Mouse (Mus musculus) CH12.LX (cell line): ENCODE data around the gene Fdx1l. TPM values are rescaled to one million over a fixed set of nuclear protein-coding genes. Genes with fewer than 3 reads are reported as not detected.
A peak's percentile ranks its signal among the peaks of the same experiment; 100 is the strongest.

ENCODE experiments used
- DNase-seq: peaks from one replicate; pipeline ENCODE4 v3.0.0-alpha.2; 2013; ENCODE audit errors: extremely low read depth
- H3K27ac ChIP-seq: 2 replicates; pipeline ENCODE4 v1.5.1; 2012; ENCODE audit warnings: low read depth, mild to moderate bottlenecking, control low read depth, moderate library complexity; ENCODE audit not compliant: insufficient read depth
- H3K27me3 ChIP-seq: replicated peaks from 2 replicates; pipeline ENCODE3; 2012; ENCODE audit warnings: inconsistent platforms
- H3K36me3 ChIP-seq, 2 experiments: replicated peaks in 1 of 2; 2 replicates each; pipeline versions ENCODE3 to v1.6.1; 2012; ENCODE audit warnings: inconsistent platforms in 1 of 2, low read length in 1 of 2, mild to moderate bottlenecking in 1 of 2, mixed read lengths in 1 of 2, moderate library complexity in 1 of 2; ENCODE audit not compliant: control insufficient read depth in 1 of 2, insufficient read depth in 1 of 2
- H3K4me1 ChIP-seq, 2 experiments: 2 replicates each; pipeline ENCODE4 v1.6.1; 2012; ENCODE audit warnings: inconsistent platforms in 1 of 2, moderate library complexity in 1 of 2; ENCODE audit not compliant: insufficient read depth in 2 of 2, control insufficient read depth in 1 of 2
- H3K4me2 ChIP-seq: 2 replicates; pipeline ENCODE4 v1.6.1; 2012; ENCODE audit warnings: low read depth, mild to moderate bottlenecking, control low read depth; ENCODE audit not compliant: poor library complexity, insufficient read depth, severe bottlenecking
- H3K4me3 ChIP-seq, 3 experiments: fragments of 150-350 bp in 1 of 3; sonication (generic) in 1 of 3; replicated peaks in 1 of 3; 2 replicates each; pipeline versions ENCODE3 to v1.5.1; 2011 to 2012; ENCODE audit warnings: low read depth in 2 of 3, low read length in 2 of 3, mild to moderate bottlenecking in 2 of 3, moderate library complexity in 2 of 3, control low read depth in 1 of 3, improper control_type of control experiment in 1 of 3, inconsistent platforms in 1 of 3, mixed read lengths in 1 of 3; ENCODE audit not compliant: poor library complexity in 1 of 3
- H3K79me2 ChIP-seq: replicated peaks from 2 replicates; pipeline ENCODE4 v1.6.1; 2012; ENCODE audit warnings: mild to moderate bottlenecking, moderate library complexity; ENCODE audit not compliant: control insufficient read depth, poor library complexity, insufficient read depth, severe bottlenecking; ENCODE audit errors: extremely low read depth
- H3K9ac ChIP-seq: 2 replicates; pipeline ENCODE4 v1.6.1; 2012; ENCODE audit warnings: low read depth, mild to moderate bottlenecking, control low read depth, moderate library complexity; ENCODE audit not compliant: insufficient read depth
- H3K9me3 ChIP-seq: replicated peaks from 2 replicates; pipeline ENCODE3; 2012; ENCODE audit warnings: low read length, inconsistent platforms, mixed read lengths
- CHD1 ChIP-seq: IDR thresholded peaks from 2 replicates; pipeline ENCODE4 v1.6.1; 2012; ENCODE audit warnings: low read depth, low read length, improper control_type of control experiment, inconsistent platforms
- CTCF ChIP-seq, 2 experiments: IDR thresholded peaks in 1 of 2; conservative IDR thresholded peaks in 1 of 2; 2 replicates each; pipeline ENCODE4 v1.5.1; 2011 to 2012; ENCODE audit warnings: low read depth in 2 of 2, low read length in 2 of 2, improper control_type of control experiment in 1 of 2, inconsistent platforms in 1 of 2, mild to moderate bottlenecking in 1 of 2, moderate library complexity in 1 of 2
- ELF1 ChIP-seq: IDR thresholded peaks from 2 replicates; pipeline ENCODE4 v1.6.1; 2014; ENCODE audit warnings: low read depth, mild to moderate bottlenecking, inconsistent platforms, low read length, improper control_type of control experiment
- ETS1 ChIP-seq: conservative IDR thresholded peaks from 2 replicates; pipeline ENCODE4 v1.6.1; 2012; ENCODE audit warnings: low read depth, mild to moderate bottlenecking, inconsistent platforms, low read length, improper control_type of control experiment, moderate library complexity
- HCFC1 ChIP-seq: IDR thresholded peaks from 2 replicates; pipeline ENCODE4 v1.6.1; 2012; ENCODE audit warnings: low read depth, mild to moderate bottlenecking, inconsistent platforms, low read length, improper control_type of control experiment
- IRF4 ChIP-seq: IDR thresholded peaks from 2 replicates; pipeline ENCODE4 v1.6.1; 2014; ENCODE audit warnings: low read depth, mild to moderate bottlenecking, inconsistent platforms, low read length, improper control_type of control experiment
- JUN ChIP-seq: IDR thresholded peaks from 2 replicates; pipeline ENCODE4 v1.6.1; 2011; ENCODE audit warnings: low read depth, mild to moderate bottlenecking, low read length, improper control_type of control experiment, moderate library complexity; ENCODE audit not compliant: insufficient read depth
- JUND ChIP-seq: conservative IDR thresholded peaks from 2 replicates; pipeline ENCODE4 v1.6.1; 2011; ENCODE audit warnings: low read depth, low read length, improper control_type of control experiment
- KAT2A ChIP-seq: IDR thresholded peaks from 2 replicates; pipeline ENCODE4 v1.6.1; 2012; ENCODE audit warnings: low read length, improper control_type of control experiment, inconsistent platforms; ENCODE audit not compliant: insufficient replicate concordance
- MAFK ChIP-seq: IDR thresholded peaks from 2 replicates; pipeline ENCODE4 v1.6.1; 2011; ENCODE audit warnings: low read length, improper control_type of control experiment; ENCODE audit not compliant: insufficient replicate concordance
- MAX ChIP-seq: IDR thresholded peaks from 2 replicates; pipeline ENCODE4 v1.6.1; 2011; ENCODE audit warnings: low read length, improper control_type of control experiment
- MXI1 ChIP-seq: IDR thresholded peaks from 2 replicates; pipeline ENCODE4 v1.6.1; 2011; ENCODE audit warnings: mild to moderate bottlenecking, low read depth, low read length, improper control_type of control experiment
- POLR2A ChIP-seq: IDR thresholded peaks from 2 replicates; pipeline ENCODE4 v1.6.1; 2011; ENCODE audit warnings: low read depth, mild to moderate bottlenecking, improper control_type of control experiment, low read length
- RAD21 ChIP-seq: IDR thresholded peaks from 2 replicates; pipeline ENCODE4 v1.6.1; 2011; ENCODE audit warnings: low read depth, mild to moderate bottlenecking, low read length, improper control_type of control experiment, moderate library complexity
- SMC3 ChIP-seq: IDR thresholded peaks from 2 replicates; pipeline ENCODE4 v1.6.1; 2011; ENCODE audit warnings: low read depth, low read length, improper control_type of control experiment
- TCF12 ChIP-seq: IDR thresholded peaks from 2 replicates; pipeline ENCODE4 v1.6.1; 2014; ENCODE audit warnings: low read depth, mild to moderate bottlenecking, inconsistent platforms, low read length, improper control_type of control experiment
- ZC3H11A ChIP-seq: IDR thresholded peaks from 2 replicates; pipeline ENCODE4 v1.6.1; 2012; ENCODE audit warnings: low read depth, mild to moderate bottlenecking, inconsistent platforms, low read length, improper control_type of control experiment
- ZNF384 ChIP-seq: IDR thresholded peaks from 2 replicates; pipeline ENCODE4 v1.6.1; 2012; ENCODE audit warnings: low read depth, low read length, improper control_type of control experiment, inconsistent platforms
- dilution Hi-C: fragments of 300-500 bp; cut with MboI; formaldehyde crosslinking; loops from 2 replicates; pipeline ENCODE4 v1.14.3; 2020; ENCODE audit warnings: low sequenced_read_pairs; ENCODE audit not compliant: extremely low pct_unique_long_range_greater_than_20kb, extremely low pct_ligation_motif_present
- in situ Hi-C: fragments of 300-500 bp; cut with MboI; formaldehyde crosslinking; loops from 3 replicates; pipeline ENCODE4 v1.14.3; 2019; ENCODE audit warnings: low sequenced_read_pairs, low pct_ligation_motif_present, low pct_unique_long_range_greater_than_20kb, mixed read lengths
- polyA plus RNA-seq: library from polyadenylated mRNA; unstranded; fragments of >175 nt; gene quantifications from 2 replicates; pipeline ENCODE4 v1.2.1, GENCODE M21; 2012; ENCODE audit warnings: low read depth; ENCODE audit not compliant: insufficient read length
- total RNA-seq, 2 experiments: library from RNA; depleted of rRNA; stranded (reverse); fragments of 300-350 nt in 1 of 2; fragments of >200 nt in 1 of 2; gene quantifications; 2 replicates each; pipeline ENCODE4 v1.2.3; 2012 to 2014

The Fdx1l gene
- total and polyA plus RNA-seq, 3 experiments = 70.8 to 105 (median 79.7) TPM

DNA sequence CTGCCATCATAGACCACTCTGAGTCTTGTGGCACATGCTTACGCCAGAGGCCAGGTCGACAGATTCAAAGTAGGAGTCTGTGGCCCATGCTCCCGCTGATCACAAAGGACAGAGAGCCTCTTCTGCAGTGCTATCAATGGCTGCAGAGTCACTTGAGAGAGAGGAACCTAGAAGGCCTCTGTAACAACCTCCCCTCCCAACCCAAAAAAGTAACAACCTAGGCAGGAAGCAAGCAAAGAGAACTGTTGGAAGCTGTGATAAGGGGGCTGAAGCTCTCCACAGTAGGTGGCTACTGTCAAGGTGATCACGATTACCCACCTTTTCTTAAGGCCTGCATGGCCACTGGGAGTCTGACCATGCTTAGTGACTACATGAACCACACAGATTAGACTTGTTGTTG is 29.9 kb downstream of the Fdx1l start:
- dilution Hi-C loops = no loop called here
- no peak for DNase-seq
- Histone ChIP-seq H3K4me3 (no peak overlapping the region), H3K9ac (no peak overlapping the region), H3K9me3 (no peaks in the 10 kb centered on the region), H3K4me2 (no peak overlapping the region), H3K4me1 (peaks cover 9 to 15% of the 10 kb centered on the region in 2 experiments), H3K79me2 (no peaks in the 10 kb centered on the region), H3K36me3 (peaks cover 0 to 2% of the 10 kb centered on the region in 2 experiments), H3K27ac (no peak overlapping the region), H3K27me3 (no peaks in the 10 kb centered on the region)
- in situ Hi-C loops = no loop called here
- TF ChIP-seq ETS1 (no peak), HCFC1 (no peak), RAD21 (no peak), MAX (no peak), TCF12 (no peak), MAFK (no peak), SMC3 (no peak), JUND (no peak), ELF1 (no peak), POLR2A (no peak), MXI1 (no peak), CHD1 (no peak), JUN (no peak)

- Histone ChIP-seq H3K4me2 (no peak overlapping the region), H3K4me3 (no peak overlapping the region)
- dilution Hi-C loops = no loop called here
- TF ChIP-seq ELF1 = peak; percentile 25; the same call in 1 of the 2 replicates
- TF ChIP-seq ZC3H11A = no peak
- TF ChIP-seq KAT2A = no peak
- TF ChIP-seq MAFK = no peak
- no peak for TF ChIP-seq ZNF384
- TF ChIP-seq IRF4 = no peak
- TF ChIP-seq CTCF (conservative IDR thresholded peaks at IDR 0.05 in 1 of 2, IDR thresholded peaks at IDR 0.05 in 1 of 2; ENCODE audit: low read depth in 2 of 2, low read length in 2 of 2) = no peak
- TF ChIP-seq, all 38 proteins: peak for 1
- Histone ChIP-seq H3K9ac (no peak overlapping the region), H3K27ac (no peak overlapping the region), H3K9me3 (no peaks in the 10 kb centered on the region), H3K79me2 (no peaks in the 10 kb centered on the region), H3K27me3 (no peaks in the 10 kb centered on the region), H3K4me1 (peaks cover 9 to 15% of the 10 kb centered on the region in 2 experiments), H3K36me3 (peaks cover 12 to 23% of the 10 kb centered on the region in 2 experiments)
- in situ Hi-C loops = no loop called here
- DNase-seq = no peak
Observed at GRCm38 (mm10) chr9:21041308-21041707, 32.1 kb downstream of the Fdx1l start.
